Mouse (Mus musculus): Measurements from ENCODE around the gene Spata3.
"Not testable (repeated sequence)": the region's sequence is repeated elsewhere in the genome, so short reads cannot be mapped to it uniquely, and the experiment has no call there.

Spata3 gene

GRCm38 (mm10) chr1:86016516-86016915 is at the start of gene Spata3:
TSS of gene Spata3 (plus strand) at chr1:86016816.
- no peak for DNase-seq (ENCODE audit: extremely low read depth, low read depth)

GRCm38 (mm10) chr1:85969081-85969480 is 47.5 kb upstream of the Spata3 start:
- no peak for DNase-seq (ENCODE audit: extremely low read depth, low read depth)

GRCm38 (mm10) chr1:85969519-85969918 is 47.1 kb upstream of the Spata3 start:
- no peak for DNase-seq (ENCODE audit: extremely low read depth, low read depth)

GRCm38 (mm10) chr1:85971070-85971469 is 45.5 kb upstream of the Spata3 start:
- no peak for DNase-seq (ENCODE audit: extremely low read depth, low read depth)

GRCm38 (mm10) chr1:85972341-85972740 is 44.3 kb upstream of the Spata3 start:
- no peak for DNase-seq (ENCODE audit: extremely low read depth, low read depth)

GRCm38 (mm10) chr1:85973468-85973877 is 43.1 kb upstream of the Spata3 start:
- no peak for DNase-seq (ENCODE audit: extremely low read depth, low read depth)

- no peak for DNase-seq (ENCODE audit: extremely low read depth, low read depth)
These were observed 38.9 kb upstream of the Spata3 start for GRCm38 (mm10) chr1:85977709-85978108.

- no peak for DNase-seq (ENCODE audit: extremely low read depth, low read depth)
These were observed 34.8 kb upstream of the Spata3 start for GRCm38 (mm10) chr1:85981738-85982357.

GRCm38 (mm10) chr1:85985784-85986183 is 30.8 kb upstream of the Spata3 start:
- DNase-seq (ENCODE audit: extremely low read depth, low read depth): no peak

GRCm38 (mm10) chr1:85988351-85988750 is 28.3 kb upstream of the Spata3 start:
- DNase-seq (ENCODE audit: extremely low read depth, low read depth): no peak

GRCm38 (mm10) chr1:85988882-85989281 is 27.7 kb upstream of the Spata3 start:
- DNase-seq (ENCODE audit: extremely low read depth, low read depth): not testable (repeated sequence)

GRCm38 (mm10) chr1:85992175-85992574 is 24.4 kb upstream of the Spata3 start:
- DNase-seq (ENCODE audit: extremely low read depth, low read depth): no peak

- no peak for DNase-seq (ENCODE audit: extremely low read depth, low read depth)
These were observed 23.1 kb upstream of the Spata3 start for GRCm38 (mm10) chr1:85993541-85993940.

GRCm38 (mm10) chr1:85997221-85997620 is 19.4 kb upstream of the Spata3 start:
- DNase-seq (ENCODE audit: extremely low read depth, low read depth): no peak

GRCm38 (mm10) chr1:85998012-85998411 is 18.6 kb upstream of the Spata3 start:
- DNase-seq (ENCODE audit: extremely low read depth, low read depth): no peak

- no peak for DNase-seq (ENCODE audit: extremely low read depth, low read depth)
These were observed 16.6 kb upstream of the Spata3 start for GRCm38 (mm10) chr1:85999853-86000570.

GRCm38 (mm10) chr1:86005540-86005939 is 11.1 kb upstream of the Spata3 start:
- no peak for DNase-seq (ENCODE audit: extremely low read depth, low read depth)

- DNase-seq (ENCODE audit: extremely low read depth, low read depth): no peak
These were observed 10.6 kb upstream of the Spata3 start for GRCm38 (mm10) chr1:86006040-86006439.

- peak; percentile 44 for DNase-seq (ENCODE audit: extremely low read depth, low read depth)
These were observed 8.8 kb upstream of the Spata3 start for GRCm38 (mm10) chr1:86007778-86008177.

GRCm38 (mm10) chr1:86015758-86016157 is 858 bp upstream of the Spata3 start:
- not testable (repeated sequence) for DNase-seq (ENCODE audit: extremely low read depth, low read depth)

GRCm38 (mm10) chr1:86018235-86019055 is 1.8 kb downstream of the Spata3 start:
- DNase-seq (ENCODE audit: extremely low read depth, low read depth): no peak

GRCm38 (mm10) chr1:86021365-86021989 is 4.9 kb downstream of the Spata3 start:
- no peak for DNase-seq (ENCODE audit: extremely low read depth, low read depth)

All from MEL-GATA-1-ER (cell line).